Mouse (Mus musculus) sigmoid colon, adult 10 weeks (tissue): ENCODE data around the gene Fam221a. TPM values are rescaled to one million over a fixed set of nuclear protein-coding genes. Genes with fewer than 3 reads are reported as not detected.

Source experiments
- polyA plus RNA-seq: library from polyadenylated mRNA; stranded (reverse); fragments of 350-450 nt; fragmentation: Illumina TruSeq; extraction: RNeasy Lipid Tissue Mini Kit (QIAGEN cat#74804); gene quantifications from one replicate; pipeline ENCODE4 v1.2.3, GENCODE M21; 2014; ENCODE audit warnings: low read depth, low replicate concordance

Gene Fam221a
- polyA plus RNA-seq: 26.0 TPM

DNA sequence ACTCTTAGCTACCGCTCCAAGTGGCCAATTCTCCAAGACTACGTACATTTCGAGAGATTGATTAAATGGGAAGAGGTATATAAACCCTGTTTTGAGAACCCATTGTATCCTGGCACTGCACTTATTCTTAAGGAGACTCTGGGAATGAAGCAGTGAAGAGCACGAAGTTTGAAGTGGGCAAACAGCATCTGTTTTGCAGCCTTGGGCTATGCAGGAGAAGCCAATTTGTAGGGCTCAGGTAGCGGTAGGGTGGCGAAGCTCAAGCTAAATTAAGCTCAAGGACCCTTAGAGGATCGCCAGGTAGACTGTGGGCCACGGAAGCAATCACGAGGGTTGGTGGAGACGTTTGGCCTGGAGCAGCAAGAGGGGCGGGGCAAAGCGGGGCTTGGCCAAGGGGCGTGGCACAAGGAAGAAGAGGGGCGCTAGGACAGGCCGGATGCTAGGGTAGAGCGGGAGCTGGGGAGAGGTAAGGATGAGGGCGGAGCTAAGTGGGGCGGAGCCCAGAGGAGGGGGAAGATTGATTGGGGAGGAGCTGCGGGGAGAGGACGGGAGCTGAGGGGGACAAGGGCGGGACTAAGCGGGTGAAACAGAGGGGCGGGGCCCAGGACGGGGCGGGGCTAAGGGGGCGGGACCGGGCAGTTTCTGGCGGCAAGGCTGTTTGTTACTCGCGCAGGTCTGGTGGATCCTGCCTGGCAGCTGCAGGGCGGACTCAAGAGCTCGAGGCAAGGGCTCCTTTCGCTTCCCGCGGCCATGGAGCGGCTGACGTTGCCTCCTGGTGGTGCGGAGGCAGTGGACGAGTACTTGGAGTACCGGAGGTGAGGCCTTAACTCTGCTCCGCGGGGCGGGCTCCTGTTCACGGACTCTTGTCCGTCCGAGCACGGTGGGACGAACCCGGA is at the start of gene Fam221a:
Gene Fam221a (plus strand): TSS at position 581 of the 896 bp plus-strand sequence.

DNA sequence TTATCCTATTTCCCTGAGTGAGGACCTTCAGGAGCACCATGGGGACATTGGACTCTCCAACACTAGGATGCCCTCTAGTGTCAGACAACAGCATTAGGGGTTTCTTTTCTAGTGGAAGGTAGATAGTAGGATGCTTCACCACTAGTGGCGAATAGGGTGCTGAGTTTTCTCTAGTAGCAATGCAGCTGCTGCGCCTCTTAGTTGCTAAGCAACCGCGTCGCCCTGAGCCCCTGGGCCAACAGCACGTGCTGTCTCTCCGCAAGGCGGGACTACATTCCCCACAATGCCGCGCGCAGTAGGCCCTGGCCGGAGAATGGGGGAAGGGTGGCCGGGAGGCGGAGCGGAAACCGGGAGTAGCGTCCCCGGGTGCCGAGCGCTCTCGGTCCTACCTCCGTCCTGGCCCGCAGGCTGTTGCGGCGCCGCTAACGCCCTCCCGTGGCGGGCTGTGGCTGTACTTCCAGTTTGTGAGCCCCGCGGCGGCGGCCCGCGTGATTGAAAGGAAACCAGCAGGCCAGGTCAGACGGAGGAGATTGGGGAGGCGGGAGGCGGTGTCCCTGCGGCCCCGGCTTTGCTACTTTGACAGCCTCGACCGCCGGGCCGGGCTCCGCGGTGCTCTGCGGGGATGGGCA is 48.5 kb upstream of the Fam221a start, which contains the start of gene Ccdc126:
Gene Ccdc126 (plus strand): TSS at position 309 of the 629 bp plus-strand sequence.

DNA sequence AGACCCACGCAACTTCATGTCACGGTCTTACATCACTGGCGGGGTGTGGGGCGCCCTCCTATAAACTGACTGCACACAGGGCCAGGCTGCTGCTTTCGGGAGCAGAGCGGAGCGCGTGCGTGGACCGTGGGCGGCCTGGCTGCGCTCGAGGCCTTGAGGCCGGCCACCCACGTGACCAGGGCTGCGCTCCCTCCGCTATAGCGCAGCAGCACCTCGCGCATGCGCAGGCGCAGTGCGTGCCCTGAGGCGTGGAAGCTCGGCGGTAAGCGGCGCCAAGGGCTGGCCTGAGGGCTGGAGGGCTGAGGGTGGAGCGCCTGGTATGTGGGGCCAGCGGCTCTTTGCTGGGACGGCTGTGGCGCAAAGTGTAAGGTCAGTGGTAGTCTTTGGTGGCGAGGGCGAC is 27.8 kb downstream of the Fam221a start, which contains the start of gene Stk31:
Gene Stk31 (plus strand): TSS at position 289 of the 400 bp plus-strand sequence.

Other genes with a start within 250 kb of the Fam221a start
- gene Igf2bp3, start 152.8 kb upstream of the Fam221a start, polyA plus RNA-seq: 0.13 TPM
- 267 TPM for gene Tra2a, start 103.7 kb upstream of the Fam221a start, polyA plus RNA-seq
- 8.1 TPM for gene Ccdc126, start 48.5 kb upstream of the Fam221a start, polyA plus RNA-seq
- not detected for gene Stk31, start 27.9 kb downstream of the Fam221a start, polyA plus RNA-seq